Mouse (Mus musculus): Measurements from ENCODE around the gene Luc7l3.

GRCm38 (mm10) chr11:94355521-94356217 lies 33.9 kb upstream of the Luc7l3 start:
- TF ChIP-seq EP300 (IDR thresholded peaks at IDR 0.05) (no peak), CTCF (IDR thresholded peaks at IDR 0.05) (no peak)
